Mouse (Mus musculus) CD8-positive naive resting alpha-beta T cell, adult 2 months (primary cell): ENCODE measurements around the gene Kank2.

Experiments
- DNase-seq, 2 experiments: peaks; one replicate each; pipeline ENCODE4 v3.0.0; 2022; ENCODE audit warnings: low read depth in 2 of 2, low spot score in 2 of 2

Gene Kank2

GRCm38 (mm10) chr9:21752252-21752792, 46.2 kb downstream of the Kank2 start:
- DNase-seq: no peak

GRCm38 (mm10) chr9:21751347-21751746, 47.2 kb downstream of the Kank2 start:
- DNase-seq: no peak

- DNase-seq: no peak
Measured at GRCm38 (mm10) chr9:21750370-21750769, 48.2 kb downstream of the Kank2 start.

- no peak for DNase-seq
Measured at GRCm38 (mm10) chr9:21749382-21750118, 49.0 kb downstream of the Kank2 start.

- DNase-seq: no peak
Measured at GRCm38 (mm10) chr9:21748491-21748890, 50.1 kb downstream of the Kank2 start.

- no peak for DNase-seq
Measured at GRCm38 (mm10) chr9:21748033-21748432, 50.5 kb downstream of the Kank2 start.

- DNase-seq: no peak
Measured at GRCm38 (mm10) chr9:21747238-21747774, 51.2 kb downstream of the Kank2 start.

GRCm38 (mm10) chr9:21741514-21741913, 57.0 kb downstream of the Kank2 start:
- no peak for DNase-seq

GRCm38 (mm10) chr9:21740427-21740826, 58.1 kb downstream of the Kank2 start:
- DNase-seq: no peak

- no peak for DNase-seq
Measured at GRCm38 (mm10) chr9:21738776-21739175, 59.8 kb downstream of the Kank2 start.

- no peak for DNase-seq
Measured at GRCm38 (mm10) chr9:21737188-21737587, 61.4 kb downstream of the Kank2 start.

- no peak for DNase-seq
Measured at GRCm38 (mm10) chr9:21736580-21736979, 62.0 kb downstream of the Kank2 start.

- no peak for DNase-seq
Measured at GRCm38 (mm10) chr9:21735126-21735525, 63.4 kb downstream of the Kank2 start.

GRCm38 (mm10) chr9:21733989-21734388, 64.6 kb downstream of the Kank2 start:
- DNase-seq: no peak

- DNase-seq: no peak
Measured at GRCm38 (mm10) chr9:21733446-21733845, 65.1 kb downstream of the Kank2 start.

- no peak for DNase-seq
Measured at GRCm38 (mm10) chr9:21732288-21732687, 66.3 kb downstream of the Kank2 start.

GRCm38 (mm10) chr9:21729264-21729663, 69.3 kb downstream of the Kank2 start:
- DNase-seq: no peak

GRCm38 (mm10) chr9:21728261-21728832, 70.2 kb downstream of the Kank2 start:
- no peak for DNase-seq

- DNase-seq: no peak
Measured at GRCm38 (mm10) chr9:21726218-21726975, 72.1 kb downstream of the Kank2 start.

- no peak for DNase-seq
Measured at GRCm38 (mm10) chr9:21725224-21726121, 73.1 kb downstream of the Kank2 start.

- DNase-seq: peak; percentile 69 to 83
Measured at GRCm38 (mm10) chr9:21724147-21724536, 74.4 kb downstream of the Kank2 start.
